Mouse (Mus musculus): ENCODE data around the gene Rnf130.

DNA sequence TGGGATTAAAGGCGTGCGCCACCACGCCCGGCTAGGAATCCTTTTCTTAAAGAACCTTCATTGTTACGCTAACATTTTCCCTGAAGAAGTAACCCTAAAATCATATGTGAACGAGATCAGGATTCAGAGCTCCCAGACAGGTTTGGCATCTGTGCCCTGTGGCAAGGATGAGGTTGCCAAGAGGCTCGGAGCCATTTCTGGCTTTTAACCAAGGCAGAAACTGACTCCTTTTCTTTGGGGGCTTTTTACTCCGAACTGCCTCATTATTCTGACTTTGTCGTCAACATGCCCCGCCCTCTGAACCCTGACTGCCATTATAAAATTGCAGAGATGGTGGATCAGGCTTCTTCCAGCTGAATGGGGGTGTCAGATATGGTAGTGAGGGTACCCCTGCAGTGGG, 17.4 kb upstream of the Rnf130 start:
- TF ChIP-seq CTCF (IDR thresholded peaks at IDR 0.05; ENCODE audit: low read depth) = no peak
- TF ChIP-seq EP300 (IDR thresholded peaks at IDR 0.05; ENCODE audit: low read depth) = no peak

Measured in liver, embryonic 14.5 days (tissue).